In the genomic region with DNA sequence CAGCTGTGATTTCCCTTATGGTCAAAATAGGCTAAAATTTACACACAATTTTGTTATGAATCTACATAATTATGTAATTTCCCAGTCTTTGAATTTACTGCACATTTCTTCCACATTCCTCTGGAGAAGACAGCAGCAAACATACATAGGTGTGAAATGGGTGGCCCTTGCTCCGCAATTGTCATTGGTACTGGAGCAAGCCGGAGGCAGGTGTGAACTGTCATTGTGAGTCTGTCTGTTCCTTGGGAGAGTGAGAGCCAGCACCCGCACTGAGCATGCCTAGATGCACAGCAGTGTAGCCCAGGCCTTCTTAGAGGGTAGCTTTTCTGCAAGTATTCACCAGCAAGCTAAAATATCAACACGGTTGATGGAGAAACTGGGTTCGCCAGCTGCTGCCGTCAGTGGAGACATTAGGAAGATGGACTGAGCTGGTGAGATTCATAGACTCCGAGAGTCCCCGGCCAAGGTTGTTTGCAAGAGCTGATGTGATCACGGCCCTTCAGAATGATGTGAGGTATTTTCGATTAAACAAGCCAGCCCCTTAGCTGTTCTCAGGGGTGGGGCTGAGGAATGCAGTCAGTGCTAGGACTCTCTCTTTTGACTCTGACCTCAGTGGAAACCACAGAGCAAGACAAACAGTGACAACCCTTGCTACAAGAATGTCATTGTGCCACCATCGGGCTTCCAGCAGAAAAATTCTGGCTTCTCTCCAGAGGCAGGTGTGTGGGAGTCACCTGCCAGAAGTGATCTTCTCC, we compare ENCODE assay signal across 18 mouse cellular contexts. TPM values are rescaled to one million over a fixed set of nuclear protein-coding genes. Genes with fewer than 3 reads are reported as not detected.
DNase-seq lines count a peak whose midpoint lies in the region; ATAC-seq and TF ChIP-seq lines count a peak whose summit lies in the region.
"Had no signal": no experiment of that assay in that cellular context is flagged by ENCODE, and none has a peak within 500 bp of the region (broad histone marks: within the 10 kb centered on the region; RNA-seq: fewer than 3 reads in every experiment).

No protein-coding gene starts in this region.

- peak; percentile 19 to 34 for DNase-seq in frontal cortex, postnatal 36 days (ENCODE audit: low spot score in 2 of 2)
- no peak for DNase-seq in frontal cortex, postnatal 14 days (ENCODE audit: low spot score in 2 of 2)
- peak; percentile 14 for DNase-seq in Muller cell, postnatal 12 days (ENCODE audit: inconsistent ontology term)
- DNase-seq in lung, embryonic 14.5 days = peak; percentile 83
- peak; percentile 46 to 72 for DNase-seq in lung, postnatal 4 days
- DNase-seq in gastrocnemius, adult 18-20 months (ENCODE audit: low spot score) = no peak
- DNase-seq: adrenal gland, postnatal 25 days; cerebellum, adult 2 months; gastrocnemius, postnatal 36 days; heart, postnatal 10 days had no signal

- H3K27ac ChIP-seq in lung, embryonic 14.5 days (ENCODE audit: low read depth) = peak overlapping the region; percentile 78
- H3K27ac ChIP-seq: embryonic facial prominence, embryonic 12.5 days; heart, embryonic 10.5 days; hindbrain, embryonic 12.5 days; kidney, postnatal 0 days; limb, embryonic 15.5 days; neural tube, embryonic 13.5 days had no signal

- H3K9ac ChIP-seq in lung, embryonic 14.5 days = no peak overlapping the region
- H3K9ac ChIP-seq: embryonic facial prominence, embryonic 12.5 days; hindbrain, embryonic 12.5 days; limb, embryonic 15.5 days; neural tube, embryonic 13.5 days had no signal

- ATAC-seq in lung, embryonic 14.5 days (ENCODE audit: insufficient read depth) = peak; percentile 83
- no peak for ATAC-seq in CD4-positive, CD25-positive, alpha-beta regulatory T cell, adult 4 months

- no peaks in the 10 kb centered on the region for H3K36me3 ChIP-seq in lung, embryonic 14.5 days (ENCODE audit: insufficient read depth)
- H3K36me3 ChIP-seq: embryonic facial prominence, embryonic 12.5 days; heart, embryonic 10.5 days; hindbrain, embryonic 12.5 days; limb, embryonic 15.5 days; neural tube, embryonic 13.5 days had no signal

- whole genome bisulfite sequencing in lung, embryonic 14.5 days = 34% methylated on average over 11 of the region's 11 CpGs

- H3K27me3 ChIP-seq in lung, embryonic 14.5 days (ENCODE audit: insufficient read depth, low read length) = no peaks in the 10 kb centered on the region
- H3K27me3 ChIP-seq: embryonic facial prominence, embryonic 12.5 days; neural tube, embryonic 13.5 days had no signal

- no peak overlapping the region for H3K4me2 ChIP-seq in lung, embryonic 14.5 days
- H3K4me2 ChIP-seq: embryonic facial prominence, embryonic 12.5 days; hindbrain, embryonic 12.5 days; limb, embryonic 15.5 days; neural tube, embryonic 13.5 days had no signal

- TF ChIP-seq CTCF in lung, embryonic 14.5 days (IDR thresholded peaks at IDR 0.05; ENCODE audit: low read depth) = no peak

- no peak overlapping the region for H3K4me3 ChIP-seq in lung, embryonic 14.5 days (ENCODE audit: low read depth, low read length)
- H3K4me3 ChIP-seq: embryonic facial prominence, embryonic 12.5 days; heart, embryonic 10.5 days; hindbrain, embryonic 12.5 days; limb, embryonic 15.5 days; neural tube, embryonic 13.5 days had no signal

- H3K9me3 ChIP-seq in lung, embryonic 14.5 days (ENCODE audit: low read depth, low read length) = no peaks in the 10 kb centered on the region
- H3K9me3 ChIP-seq: embryonic facial prominence, embryonic 12.5 days; heart, embryonic 10.5 days; hindbrain, embryonic 12.5 days; limb, embryonic 15.5 days; neural tube, embryonic 13.5 days had no signal

- no peaks in the 10 kb centered on the region for H3K4me1 ChIP-seq in lung, embryonic 14.5 days (ENCODE audit: insufficient read depth)
- H3K4me1 ChIP-seq: embryonic facial prominence, embryonic 12.5 days; heart, embryonic 10.5 days had no signal

RNA-seq across cellular contexts. Expression of gene Spp2, which starts 21.4 kb away (rescaled TPM):
- polyA plus RNA-seq in lung, embryonic 14.5 days (2014; fragmentation: Nextera tagmentation; extraction: Ambion mirVana) = 0.37 TPM in 1 of 2 replicates, not detected in the other
- total RNA-seq in gastrocnemius, adult 18-20 months (2021) = not detected
- not detected for polyA plus RNA-seq in CD4-positive, CD25-positive, alpha-beta regulatory T cell, adult 4 months (2017; shearing (Covaris generic))
- total RNA-seq: adrenal gland, postnatal 25 days; common myeloid progenitor, adult 5-6 weeks; gastrocnemius, postnatal 36 days; heart, postnatal 10 days had no signal
- polyA plus RNA-seq: embryonic facial prominence, embryonic 12.5 days; hindbrain, embryonic 12.5 days had no signal

Comparison
In these comparisons a context has a peak if more than half of its experiments do, and no peak if none do; other contexts are left out.
1. DNase-seq: peak in frontal cortex, postnatal 36 days (2 of 2), Muller cell, postnatal 12 days (single experiment), lung, embryonic 14.5 days (single experiment) and lung, postnatal 4 days (2 of 2); none in frontal cortex, postnatal 14 days (0 of 2) and gastrocnemius, adult 18-20 months (single experiment).